Mouse (Mus musculus) megakaryocyte-erythroid progenitor cell, adult 5-6 weeks (primary cell): ENCODE measurements around the gene Pnpla6. TPM values are rescaled to one million over a fixed set of nuclear protein-coding genes. Genes with fewer than 3 reads are reported as not detected.
"Not testable (repeated sequence)": the region's sequence is repeated elsewhere in the genome, so short reads cannot be mapped to it uniquely, and the experiment has no call there.

Experiments
- ATAC-seq: replicated peaks from 2 replicates; pipeline ENCODE4 v1.8.0; 2016; ENCODE audit warnings: mild to moderate bottlenecking, inconsistent platforms; ENCODE audit not compliant: severe bottlenecking, poor library complexity, low FRiP score, low TSS enrichment
- total RNA-seq, 2 experiments: library from RNA; stranded (forward) in 1 of 2; stranded (reverse) in 1 of 2; fragments of 200-1000, 215-1000 nt in 1 of 2; fragments of >200 nt in 1 of 2; fragmentation: Nextera tagmentation in 1 of 2; gene quantifications; 2 replicates each; pipeline ENCODE4 v1.2.3; 2014 to 2017

Pnpla6 gene
- total RNA-seq, 2 experiments from 2014 or later = 35.4 to 107 TPM

GRCm38 (mm10) chr8:3567641-3568371 is 52.6 kb downstream of the Pnpla6 start, which contains the start of gene C330021F23Rik:
Gene C330021F23Rik (plus strand): TSS chr8:3567990.
- no peak for ATAC-seq

- ATAC-seq = no peak
Observed at GRCm38 (mm10) chr8:3568378-3568777, 53.2 kb downstream of the Pnpla6 start.

GRCm38 (mm10) chr8:3569784-3570183 is 54.6 kb downstream of the Pnpla6 start:
- ATAC-seq = no peak

- no peak for ATAC-seq
Observed at GRCm38 (mm10) chr8:3574546-3574945, 59.4 kb downstream of the Pnpla6 start.

GRCm38 (mm10) chr8:3576211-3576960 is 61.2 kb downstream of the Pnpla6 start:
- ATAC-seq = no peak

- ATAC-seq = no peak
Observed at GRCm38 (mm10) chr8:3579390-3580364, 64.5 kb downstream of the Pnpla6 start.

GRCm38 (mm10) chr8:3581961-3582360 is 66.8 kb downstream of the Pnpla6 start:
- ATAC-seq = not testable (repeated sequence)

- peak; percentile 36; the same call in 1 of the 2 replicates for ATAC-seq
Observed at GRCm38 (mm10) chr8:3586452-3586851, 71.3 kb downstream of the Pnpla6 start.

- no peak for ATAC-seq
Observed at GRCm38 (mm10) chr8:3586993-3587390, 71.8 kb downstream of the Pnpla6 start, which contains the start of gene Camsap3. Gene Camsap3 (plus strand): TSS chr8:3587293.

- peak; percentile 69 for ATAC-seq
Observed at GRCm38 (mm10) chr8:3587391-3588257, 72.4 kb downstream of the Pnpla6 start.

- ATAC-seq = peak; percentile 18; the same call in 1 of the 2 replicates
Observed at GRCm38 (mm10) chr8:3588258-3588633, 73.1 kb downstream of the Pnpla6 start.

GRCm38 (mm10) chr8:3593470-3593869 is 78.3 kb downstream of the Pnpla6 start:
- no peak; the same call in 1 of the 2 replicates for ATAC-seq

Other genes with a start within 250 kb of the Pnpla6 start
- 14.1 and 24.9 TPM in 2 replicates for gene Insr, start 235.8 kb upstream of the Pnpla6 start, total RNA-seq (2014; fragmentation: Nextera tagmentation)
- gene Insr, start 235.8 kb upstream of the Pnpla6 start, total RNA-seq (2017) = 6.1 and 11.5 TPM in 2 replicates
- gene A430078G23Rik, start 162.0 kb upstream of the Pnpla6 start, total RNA-seq (2014; fragmentation: Nextera tagmentation) = 19.9 and 22.7 TPM in 2 replicates
- gene A430078G23Rik, start 162.0 kb upstream of the Pnpla6 start, total RNA-seq (2017) = 11.6 and 12.4 TPM in 2 replicates
- gene Arhgef18, start 122.4 kb upstream of the Pnpla6 start, total RNA-seq (2014; fragmentation: Nextera tagmentation) = 17.3 and 22.9 TPM in 2 replicates
- gene Arhgef18, start 122.4 kb upstream of the Pnpla6 start, total RNA-seq (2017) = 10.3 and 14.1 TPM in 2 replicates
- gene Pex11g, start 47.7 kb upstream of the Pnpla6 start, total RNA-seq (2014; fragmentation: Nextera tagmentation) = 2.0 and 3.0 TPM in 2 replicates
- gene Pex11g, start 47.7 kb upstream of the Pnpla6 start, total RNA-seq (2017) = 1.3 and 6.2 TPM in 2 replicates
- not detected in 2 replicates for gene Tex45, start 44.5 kb upstream of the Pnpla6 start, total RNA-seq (2014; fragmentation: Nextera tagmentation)
- gene Tex45, start 44.5 kb upstream of the Pnpla6 start, total RNA-seq (2017) = not detected in 2 replicates
- gene Zfp358, start 22.2 kb upstream of the Pnpla6 start, total RNA-seq (2014; fragmentation: Nextera tagmentation) = 8.8 and 9.3 TPM in 2 replicates
- 2.7 and 5.9 TPM in 2 replicates for gene Zfp358, start 22.2 kb upstream of the Pnpla6 start, total RNA-seq (2017)
- gene Mcoln1, start 14.9 kb upstream of the Pnpla6 start, total RNA-seq (2014; fragmentation: Nextera tagmentation) = 47.2 and 49.7 TPM in 2 replicates
- 21.0 and 23.1 TPM in 2 replicates for gene Mcoln1, start 14.9 kb upstream of the Pnpla6 start, total RNA-seq (2017)
- not detected in 2 replicates for gene C330021F23Rik, start 52.6 kb downstream of the Pnpla6 start, total RNA-seq (2014; fragmentation: Nextera tagmentation)
- 0.61 and 1.0 TPM in 2 replicates for gene C330021F23Rik, start 52.6 kb downstream of the Pnpla6 start, total RNA-seq (2017)
- 1.6 and 3.8 TPM in 2 replicates for gene Camsap3, start 71.9 kb downstream of the Pnpla6 start, total RNA-seq (2014; fragmentation: Nextera tagmentation)
- 0.42 and 0.52 TPM in 2 replicates for gene Camsap3, start 71.9 kb downstream of the Pnpla6 start, total RNA-seq (2017)
- 45.6 and 55.5 TPM in 2 replicates for gene Xab2, start 105.9 kb downstream of the Pnpla6 start, total RNA-seq (2014; fragmentation: Nextera tagmentation)
- gene Xab2, start 105.9 kb downstream of the Pnpla6 start, total RNA-seq (2017) = 44.9 and 53.9 TPM in 2 replicates
- 59.9 and 94.7 TPM in 2 replicates for gene Pet100, start 106.2 kb downstream of the Pnpla6 start, total RNA-seq (2014; fragmentation: Nextera tagmentation)
- 152 and 217 TPM in 2 replicates for gene Pet100, start 106.2 kb downstream of the Pnpla6 start, total RNA-seq (2017)
- not detected in 2 replicates for gene Pcp2, start 110.2 kb downstream of the Pnpla6 start, total RNA-seq (2014; fragmentation: Nextera tagmentation)
- gene Pcp2, start 110.2 kb downstream of the Pnpla6 start, total RNA-seq (2017) = not detected in 2 replicates
- gene Stxbp2, start 115.6 kb downstream of the Pnpla6 start, total RNA-seq (2014; fragmentation: Nextera tagmentation) = 141 and 196 TPM in 2 replicates
- 49.2 and 49.8 TPM in 2 replicates for gene Stxbp2, start 115.6 kb downstream of the Pnpla6 start, total RNA-seq (2017)
- not detected in 2 replicates for gene Retn, start 140.4 kb downstream of the Pnpla6 start, total RNA-seq (2014; fragmentation: Nextera tagmentation)
- gene Retn, start 140.4 kb downstream of the Pnpla6 start, total RNA-seq (2017) = not detected in 2 replicates
- gene Mcemp1, start 150.4 kb downstream of the Pnpla6 start, total RNA-seq (2014; fragmentation: Nextera tagmentation) = 2.7 TPM in 1 of 2 replicates, not detected in the other
- not detected in 2 replicates for gene Mcemp1, start 150.4 kb downstream of the Pnpla6 start, total RNA-seq (2017)
- gene Fcor, start 157.0 kb downstream of the Pnpla6 start, total RNA-seq (2014; fragmentation: Nextera tagmentation) = 4.7 TPM in 1 of 2 replicates, not detected in the other
- 19.2 TPM in 1 of 2 replicates, not detected in the other for gene Fcor, start 157.0 kb downstream of the Pnpla6 start, total RNA-seq (2017)
- 14.3 and 16.1 TPM in 2 replicates for gene Trappc5, start 160.9 kb downstream of the Pnpla6 start, total RNA-seq (2014; fragmentation: Nextera tagmentation)
- gene Trappc5, start 160.9 kb downstream of the Pnpla6 start, total RNA-seq (2017) = 22.2 and 31.3 TPM in 2 replicates
- gene Fcer2a, start 178.8 kb downstream of the Pnpla6 start, total RNA-seq (2014; fragmentation: Nextera tagmentation) = not detected in 2 replicates
- gene Fcer2a, start 178.8 kb downstream of the Pnpla6 start, total RNA-seq (2017) = 0.38 TPM in 1 of 2 replicates, not detected in the other
- not detected in 2 replicates for gene Clec4g, start 205.3 kb downstream of the Pnpla6 start, total RNA-seq (2014; fragmentation: Nextera tagmentation)
- not detected in 2 replicates for gene Clec4g, start 205.3 kb downstream of the Pnpla6 start, total RNA-seq (2017)
- gene Cd209a, start 233.6 kb downstream of the Pnpla6 start, total RNA-seq (2014; fragmentation: Nextera tagmentation) = not detected in 2 replicates
- 0.19 TPM in 1 of 2 replicates, not detected in the other for gene Cd209a, start 233.6 kb downstream of the Pnpla6 start, total RNA-seq (2017)